Mouse (Mus musculus) lung, postnatal 0 days (tissue): ENCODE data around the gene Maob. TPM values are rescaled to one million over a fixed set of nuclear protein-coding genes. Genes with fewer than 3 reads are reported as not detected.

Source experiments
- ATAC-seq: fragments of 200-750 bp; cut with Nextera tagmentation; 2 replicates; pipeline ENCODE4 v1.8.0; 2017; ENCODE audit warnings: moderate library complexity
- DNase-seq: peaks from one replicate; pipeline ENCODE4 v3.0.0-alpha.2; 2016; ENCODE audit warnings: low spot score
- H3K27ac ChIP-seq: fragments of 300-500 bp; sonication (generic); 2 replicates; pipeline ENCODE4 v1.5.1; 2014; ENCODE audit warnings: antibody characterized with exemption, mild to moderate bottlenecking, low read length, mixed read lengths
- H3K27me3 ChIP-seq: fragments of 300-500 bp; sonication (generic); replicated peaks from 2 replicates; pipeline ENCODE4 v1.6.1; 2014; ENCODE audit warnings: low read length, mixed read lengths; ENCODE audit not compliant: insufficient read depth
- H3K36me3 ChIP-seq: fragments of 300-500 bp; sonication (generic); 2 replicates; pipeline ENCODE4 v1.6.1; 2014; ENCODE audit warnings: low read length, mixed read lengths; ENCODE audit not compliant: insufficient read depth
- H3K4me1 ChIP-seq: fragments of 300-500 bp; sonication (generic); 2 replicates; pipeline ENCODE4 v1.6.1; 2014; ENCODE audit warnings: antibody characterized with exemption, low read depth, low read length, mixed read lengths; ENCODE audit not compliant: insufficient read depth
- H3K4me2 ChIP-seq: fragments of 300-500 bp; sonication (generic); replicated peaks from 2 replicates; pipeline ENCODE4 v1.6.1; 2014; ENCODE audit warnings: low read depth, mild to moderate bottlenecking, low read length, moderate library complexity, mixed read lengths
- H3K4me3 ChIP-seq: fragments of 300-500 bp; sonication (generic); 2 replicates; pipeline ENCODE4 v1.5.1; 2014; ENCODE audit warnings: low read depth, low read length
- H3K9ac ChIP-seq: fragments of 300-500 bp; sonication (generic); replicated peaks from 2 replicates; pipeline ENCODE4 v1.6.1; 2014; ENCODE audit warnings: low read depth, mild to moderate bottlenecking
- H3K9me3 ChIP-seq: fragments of 300-500 bp; sonication (generic); 2 replicates; pipeline ENCODE4 v1.6.1; 2016; ENCODE audit warnings: low read length, mixed read lengths
- CTCF ChIP-seq: IDR thresholded peaks from 2 replicates; pipeline ENCODE4 v1.5.1; 2016; ENCODE audit warnings: antibody characterized with exemption, mild to moderate bottlenecking
- EP300 ChIP-seq: IDR thresholded peaks from 2 replicates; pipeline ENCODE4 v1.6.1; 2016; ENCODE audit warnings: antibody characterized with exemption, mild to moderate bottlenecking, control low read depth
- WGBS: fragments of 180-500 bp; shearing (Covaris S2); extraction: QIAGEN DNeasy Blood & Tissue Kit; methylation state at CpG from one replicate; pipeline ENCODE4 v1.1.7; 2014; 5-methylcytosine and 5-hydroxymethylcytosine counted together
- polyA plus RNA-seq: library from polyadenylated mRNA; unstranded; fragments of >200 nt; fragmentation: Nextera tagmentation; extraction: Ambion mirVana; gene quantifications from 2 replicates; pipeline ENCODE4 v1.2.1, GENCODE M21; 2015

Gene Maob
- polyA plus RNA-seq, 1 experiment from 2014 or later, result 29.1 TPM

GRCm38 (mm10) chrX:16815965-16816364 lies 1.2 kb downstream of the Maob start:
- no peak overlapping the region for H3K9ac ChIP-seq
- no peak overlapping the region for H3K27ac ChIP-seq
- H3K27me3 ChIP-seq, result no peaks in the 10 kb centered on the region
- H3K36me3 ChIP-seq, result no peaks in the 10 kb centered on the region
- WGBS, result 89% methylated on average over 3 of the region's 3 CpGs
- TF ChIP-seq EP300 (no peak), CTCF (no peak)
- H3K4me3 ChIP-seq, result no peak overlapping the region
- DNase-seq, result no peak
- H3K4me1 ChIP-seq, result no peaks in the 10 kb centered on the region
- H3K9me3 ChIP-seq, result no peaks in the 10 kb centered on the region
- no peak for ATAC-seq
- 0 out of 2 replicates have a peak overlapping the region, but pooled peaks have one; percentile 47 for H3K4me2 ChIP-seq

GRCm38 (mm10) chrX:16812080-16812479 lies 5.1 kb downstream of the Maob start:
- DNase-seq, result no peak
- TF ChIP-seq EP300 (no peak), CTCF (no peak)
- H3K27ac ChIP-seq, result no peak overlapping the region
- H3K4me2 ChIP-seq, result no peak overlapping the region
- H3K4me1 ChIP-seq, result no peaks in the 10 kb centered on the region
- H3K9ac ChIP-seq, result no peak overlapping the region
- 48% methylated on average over 3 of the region's 3 CpGs for WGBS
- H3K9me3 ChIP-seq, result no peaks in the 10 kb centered on the region
- H3K27me3 ChIP-seq, result no peaks in the 10 kb centered on the region
- no peak for ATAC-seq
- H3K36me3 ChIP-seq, result no peaks in the 10 kb centered on the region
- H3K4me3 ChIP-seq, result no peak overlapping the region

GRCm38 (mm10) chrX:16767453-16767852 lies 49.7 kb downstream of the Maob start:
- H3K27ac ChIP-seq, result no peak overlapping the region
- H3K4me1 ChIP-seq, result no peaks in the 10 kb centered on the region
- no peak for DNase-seq
- no peak overlapping the region for H3K4me3 ChIP-seq
- no peak for ATAC-seq
- H3K9me3 ChIP-seq, result no peaks in the 10 kb centered on the region
- H3K27me3 ChIP-seq, result no peaks in the 10 kb centered on the region
- H3K4me2 ChIP-seq, result no peak overlapping the region
- no peak overlapping the region for H3K9ac ChIP-seq
- TF ChIP-seq EP300 (no peak), CTCF (no peak)
- H3K36me3 ChIP-seq, result no peaks in the 10 kb centered on the region
- WGBS, result 88% methylated on average over 1 of the region's 1 CpGs

GRCm38 (mm10) chrX:16766156-16766555 lies 51.0 kb downstream of the Maob start:
- WGBS, result 62% methylated on average over 4 of the region's 4 CpGs
- ATAC-seq, result no peak
- H3K4me3 ChIP-seq, result no peak overlapping the region
- no peaks in the 10 kb centered on the region for H3K27me3 ChIP-seq
- H3K36me3 ChIP-seq, result no peaks in the 10 kb centered on the region
- no peaks in the 10 kb centered on the region for H3K4me1 ChIP-seq
- H3K27ac ChIP-seq, result no peak overlapping the region
- no peaks in the 10 kb centered on the region for H3K9me3 ChIP-seq
- H3K4me2 ChIP-seq, result no peak overlapping the region
- H3K9ac ChIP-seq, result no peak overlapping the region
- no peak for DNase-seq
- TF ChIP-seq CTCF (peak; percentile 60), EP300 (no peak)

- Histone ChIP-seq H3K36me3 (no peaks in the 10 kb centered on the region), H3K27ac (no peak overlapping the region), H3K9ac (no peak overlapping the region), H3K4me1 (no peaks in the 10 kb centered on the region), H3K9me3 (no peaks in the 10 kb centered on the region), H3K4me2 (no peak overlapping the region), H3K27me3 (no peaks in the 10 kb centered on the region), H3K4me3 (no peak overlapping the region)
- 49% methylated on average over 3 of the region's 3 CpGs for WGBS
- ATAC-seq, result peak; percentile 68
- no peak for TF ChIP-seq EP300
- peak; percentile 32 for DNase-seq
Observed at GRCm38 (mm10) chrX:16761430-16761829, 55.7 kb downstream of the Maob start.

GRCm38 (mm10) chrX:16754761-16755160 lies 62.4 kb downstream of the Maob start:
- no peak overlapping the region for H3K4me2 ChIP-seq
- TF ChIP-seq CTCF (no peak), EP300 (no peak)
- no peak for ATAC-seq
- no peak overlapping the region for H3K9ac ChIP-seq
- H3K27ac ChIP-seq, result no peak overlapping the region
- no peak for DNase-seq
- H3K27me3 ChIP-seq, result no peaks in the 10 kb centered on the region
- no peak overlapping the region for H3K4me3 ChIP-seq
- no peaks in the 10 kb centered on the region for H3K9me3 ChIP-seq
- H3K4me1 ChIP-seq, result no peaks in the 10 kb centered on the region
- no peaks in the 10 kb centered on the region for H3K36me3 ChIP-seq

GRCm38 (mm10) chrX:16748932-16749331 lies 68.2 kb downstream of the Maob start:
- no peak overlapping the region for H3K27ac ChIP-seq
- H3K4me1 ChIP-seq, result no peaks in the 10 kb centered on the region
- H3K4me3 ChIP-seq, result no peak overlapping the region
- no peaks in the 10 kb centered on the region for H3K36me3 ChIP-seq
- peak; percentile 61 for ATAC-seq
- DNase-seq, result peak; percentile 54
- no peaks in the 10 kb centered on the region for H3K9me3 ChIP-seq
- TF ChIP-seq CTCF (no peak), EP300 (no peak)
- no peaks in the 10 kb centered on the region for H3K27me3 ChIP-seq
- WGBS, result 37% methylated on average over 1 of the region's 1 CpGs
- no peak overlapping the region for H3K4me2 ChIP-seq
- H3K9ac ChIP-seq, result no peak overlapping the region
